Mouse (Mus musculus) MEL (cell line): Measurements from ENCODE around the gene Rpl41.

ENCODE experiments used
- CTCF ChIP-seq, 3 experiments: IDR thresholded peaks in 2 of 3; conservative IDR thresholded peaks in 1 of 3; 2 replicates each; pipeline ENCODE4 v1.5.1; 2011 to 2012; ENCODE audit warnings: low read length in 3 of 3, low read depth in 2 of 3, mild to moderate bottlenecking in 2 of 3, improper control_type of control experiment in 1 of 3, inconsistent platforms in 1 of 3, mixed read lengths in 1 of 3, moderate library complexity in 1 of 3; ENCODE audit not compliant: control insufficient read depth in 1 of 3, insufficient read depth in 1 of 3, poor library complexity in 1 of 3, severe bottlenecking in 1 of 3
- E2F4 ChIP-seq: IDR thresholded peaks from 2 replicates; pipeline ENCODE4 v1.6.1; 2011; ENCODE audit warnings: low read depth, low read length, improper control_type of control experiment, borderline replicate concordance
- EP300 ChIP-seq, 2 experiments: IDR thresholded peaks; 2 replicates each; pipeline ENCODE4 v1.6.1; 2011; ENCODE audit warnings: improper control_type of control experiment in 2 of 2, low read length in 2 of 2, low read depth in 1 of 2, mild to moderate bottlenecking in 1 of 2
- GABPA ChIP-seq: IDR thresholded peaks from 2 replicates; pipeline ENCODE4 v1.6.1; 2012; ENCODE audit warnings: low read depth, mild to moderate bottlenecking, inconsistent platforms, low read length, improper control_type of control experiment, moderate library complexity
- MAX ChIP-seq: IDR thresholded peaks from 2 replicates; pipeline ENCODE4 v1.6.1; 2011; ENCODE audit warnings: low read length, improper control_type of control experiment
- MAZ ChIP-seq: IDR thresholded peaks from 2 replicates; pipeline ENCODE4 v1.6.1; 2012; ENCODE audit warnings: low read depth, mild to moderate bottlenecking, inconsistent platforms, low read length, improper control_type of control experiment
- MEF2A ChIP-seq: IDR thresholded peaks from 2 replicates; pipeline ENCODE4 v1.6.1; 2014; ENCODE audit warnings: low read depth, mild to moderate bottlenecking, inconsistent platforms, low read length, improper control_type of control experiment; ENCODE audit not compliant: poor library complexity, insufficient replicate concordance, severe bottlenecking; ENCODE audit errors: extremely low read depth
- MYC ChIP-seq: IDR thresholded peaks from 2 replicates; pipeline ENCODE4 v1.6.1; 2011; ENCODE audit warnings: low read depth, mild to moderate bottlenecking, low read length, improper control_type of control experiment, moderate library complexity
- NRF1 ChIP-seq: IDR thresholded peaks from 2 replicates; pipeline ENCODE4 v1.6.1; 2014; ENCODE audit warnings: low read depth, mild to moderate bottlenecking, inconsistent platforms, low read length, improper control_type of control experiment, moderate library complexity; ENCODE audit not compliant: poor library complexity, insufficient read depth, severe bottlenecking
- POLR2A ChIP-seq, 2 experiments: IDR thresholded peaks; 2 replicates each; pipeline ENCODE4 v1.6.1; 2011 to 2012; ENCODE audit warnings: low read length in 2 of 2, mild to moderate bottlenecking in 2 of 2, control low read depth in 1 of 2, improper control_type of control experiment in 1 of 2, low read depth in 1 of 2, moderate library complexity in 1 of 2; ENCODE audit not compliant: control insufficient read depth in 1 of 2, insufficient read depth in 1 of 2, poor library complexity in 1 of 2
- POLR2AphosphoS5 ChIP-seq: IDR thresholded peaks from 2 replicates; pipeline ENCODE4 v1.6.1; 2012; ENCODE audit warnings: low read depth, borderline replicate concordance, mild to moderate bottlenecking, inconsistent platforms, low read length, moderate library complexity, mixed read lengths
- SMC3 ChIP-seq: IDR thresholded peaks from 2 replicates; pipeline ENCODE4 v1.6.1; 2011; ENCODE audit warnings: low read depth, low read length, improper control_type of control experiment
- ZC3H11A ChIP-seq: IDR thresholded peaks from 2 replicates; pipeline ENCODE4 v1.6.1; 2012; ENCODE audit warnings: low read depth, mild to moderate bottlenecking, inconsistent platforms, low read length, improper control_type of control experiment
- ZNF384 ChIP-seq: IDR thresholded peaks from 2 replicates; pipeline ENCODE4 v1.6.1; 2012; ENCODE audit warnings: low read depth, mild to moderate bottlenecking, inconsistent platforms, low read length, improper control_type of control experiment

GRCm38 (mm10) chr10:128526366-128527356, 22.4 kb downstream of the Rpl41 start:
- TF ChIP-seq EP300 (IDR thresholded peaks at IDR 0.05; ENCODE audit: low read depth in 1 of 2, low read length in 2 of 2), result no peak
- no peak for TF ChIP-seq GABPA
- no peak for TF ChIP-seq CTCF (IDR thresholded peaks at IDR 0.05 in 2 of 3, conservative IDR thresholded peaks at IDR 0.05 in 1 of 3; ENCODE audit: control insufficient read depth in 1 of 3, insufficient read depth in 1 of 3, low read depth in 2 of 3, low read length in 3 of 3, poor library complexity in 1 of 3, severe bottlenecking in 1 of 3)
- no peak for TF ChIP-seq E2F4
- no peak for TF ChIP-seq ZC3H11A
- no peak for TF ChIP-seq POLR2AphosphoS5
- TF ChIP-seq POLR2A (IDR thresholded peaks at IDR 0.05; ENCODE audit: control insufficient read depth in 1 of 2, insufficient read depth in 1 of 2, low read depth in 1 of 2, low read length in 2 of 2, poor library complexity in 1 of 2), result no peak
- TF ChIP-seq MAX, result no peak
- no peak for TF ChIP-seq MEF2A
- TF ChIP-seq MAZ, result peak; percentile 44; the same call in 1 of the 2 replicates
- no peak for TF ChIP-seq SMC3
- TF ChIP-seq NRF1, result no peak
- TF ChIP-seq ZNF384, result no peak
- TF ChIP-seq MYC, result no peak
